Mouse (Mus musculus): Measurements from ENCODE around the gene Atp2a3. TPM values are rescaled to one million over a fixed set of nuclear protein-coding genes. Genes with fewer than 3 reads are reported as not detected.

Atp2a3 gene
- 26.1 TPM for polyA plus RNA-seq (2012; fragmentation: generic; extraction: Trizol)

DNA sequence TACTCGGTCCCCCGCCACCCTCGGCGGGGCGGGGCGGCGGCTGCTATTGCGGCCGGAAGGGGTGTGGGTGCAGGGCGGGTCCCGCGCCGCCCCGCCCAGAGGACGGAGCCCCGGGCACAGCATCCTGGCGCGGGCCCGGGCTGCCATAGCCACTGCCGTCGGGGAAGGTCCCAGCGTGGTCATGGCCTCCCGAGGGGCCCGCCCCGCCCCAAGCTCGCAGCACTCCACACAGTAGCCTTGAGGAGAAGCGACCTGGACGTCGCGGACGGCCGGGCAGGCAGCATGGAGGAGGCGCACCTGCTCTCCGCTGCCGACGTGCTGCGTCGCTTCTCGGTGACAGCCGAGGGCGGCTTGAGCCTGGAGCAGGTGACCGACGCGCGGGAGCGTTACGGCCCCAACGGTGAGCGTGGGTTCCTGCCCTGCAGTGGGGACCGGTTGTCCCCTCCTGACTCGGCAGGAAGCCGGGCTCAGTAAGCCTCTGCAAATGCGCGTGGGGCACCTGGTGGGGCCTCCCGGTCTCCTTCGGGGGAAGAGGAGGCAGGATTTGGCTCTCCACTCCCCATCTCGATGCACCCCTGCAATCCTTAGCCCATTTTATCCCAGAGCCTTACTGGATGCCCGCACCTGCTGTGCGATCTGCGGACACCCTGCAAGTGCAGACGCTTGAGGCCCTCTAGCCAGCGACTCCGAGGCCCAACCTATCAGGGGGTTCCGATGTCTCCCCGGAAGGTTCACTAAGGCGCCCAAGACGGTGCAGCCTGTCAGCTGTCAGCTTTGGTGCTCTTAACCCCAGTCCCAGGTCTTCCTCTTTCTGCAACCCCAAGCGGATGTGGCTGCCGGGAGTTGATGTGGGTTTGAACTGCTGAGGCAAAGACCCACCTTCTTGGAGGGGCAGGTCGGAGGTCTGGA lies at the start of gene Atp2a3:
Atp2a3 (plus strand) TSS at position 98 of the 909 bp plus-strand sequence.
- TF ChIP-seq SRF (IDR thresholded peaks at IDR 0.05; ENCODE audit: control insufficient read depth, insufficient read length, low read depth) (no peak), MYOD1 (IDR thresholded peaks at IDR 0.05; ENCODE audit: control insufficient read depth in 1 of 3, insufficient read length in 2 of 3, low read depth in 2 of 3) (peak in 1 of 3 experiments; percentile 36), USF1 (IDR thresholded peaks at IDR 0.05; ENCODE audit: low read depth) (no peak), MYOG (IDR thresholded peaks at IDR 0.05; ENCODE audit: control insufficient read depth in 1 of 3, insufficient read depth in 1 of 3, insufficient read length in 2 of 3, low read depth in 2 of 3) (no peak)
- Histone ChIP-seq H3K27me3 (ENCODE audit: control insufficient read depth, insufficient read depth, insufficient read length) (peaks cover 31% of the 10 kb centered on the region), H3K4me2 (ENCODE audit: low read depth) (peak within 1 kb of the TSS; percentile 30), H3ac (ENCODE audit: control insufficient read depth, insufficient read length) (no peak within 1 kb of the TSS), H3K4me3 (no peak within 1 kb of the TSS), H3K36me3 (ENCODE audit: control insufficient read depth, insufficient read depth) (no peaks in the 10 kb centered on the region), H3K79me2 (ENCODE audit: control insufficient read depth, insufficient read depth) (no peaks in the 10 kb centered on the region)

DNA sequence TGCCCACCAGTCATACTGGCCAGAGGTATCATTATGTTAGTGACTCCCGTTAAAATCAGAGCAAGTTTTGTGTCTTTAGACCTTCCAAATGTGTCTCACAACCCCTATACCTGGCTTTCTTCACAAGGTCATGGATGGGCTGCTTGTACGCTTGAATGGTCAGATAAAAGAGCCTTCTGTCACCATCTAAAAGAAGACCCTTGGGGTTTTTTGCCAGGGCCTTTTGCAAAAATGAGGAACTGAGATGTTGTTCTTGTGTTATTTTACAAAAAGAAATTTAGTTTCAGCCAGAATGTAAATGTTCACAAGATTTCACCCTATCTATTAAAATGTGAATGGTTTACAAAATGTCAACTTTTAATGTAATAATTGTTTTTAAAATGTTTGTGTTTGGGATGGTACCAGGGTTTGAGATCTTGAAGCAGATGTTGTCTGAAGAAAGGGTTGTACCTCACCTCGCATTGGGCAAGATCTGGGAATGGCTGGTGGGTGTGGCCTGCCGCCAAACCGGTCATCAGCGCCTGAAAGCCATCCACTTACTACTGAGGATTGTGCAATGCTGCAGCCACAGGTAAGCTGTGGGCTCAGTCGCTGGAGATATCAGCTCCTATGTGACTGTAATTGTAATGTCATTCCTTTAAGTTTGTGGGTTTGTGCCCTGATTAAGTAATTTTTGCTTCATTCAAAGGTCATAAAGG lies 43.5 kb upstream of the Atp2a3 start:
- TF ChIP-seq REST (IDR thresholded peaks at IDR 0.05; ENCODE audit: insufficient read depth, insufficient read length), result no peak
- TF ChIP-seq CEBPB (IDR thresholded peaks at IDR 0.05; ENCODE audit: insufficient read depth, poor library complexity, severe bottlenecking), result no peak
- no peak for TF ChIP-seq TCF12 (IDR thresholded peaks at IDR 0.05; ENCODE audit: insufficient read depth, poor library complexity, severe bottlenecking)
- TF ChIP-seq USF1 (IDR thresholded peaks at IDR 0.05; ENCODE audit: low read depth), result no peak
- Histone ChIP-seq H3ac (ENCODE audit: control insufficient read depth, insufficient read length) (no peak overlapping the region), H3K79me2 (ENCODE audit: control insufficient read depth, insufficient read depth) (no peaks in the 10 kb centered on the region), H3K27me3 (ENCODE audit: control insufficient read depth, insufficient read depth, insufficient read length) (no peaks in the 10 kb centered on the region), H3K36me3 (ENCODE audit: control insufficient read depth, insufficient read depth) (peaks cover 31% of the 10 kb centered on the region), H3K4me3 (no peak overlapping the region), H3K4me2 (ENCODE audit: low read depth) (no peak overlapping the region)

DNA sequence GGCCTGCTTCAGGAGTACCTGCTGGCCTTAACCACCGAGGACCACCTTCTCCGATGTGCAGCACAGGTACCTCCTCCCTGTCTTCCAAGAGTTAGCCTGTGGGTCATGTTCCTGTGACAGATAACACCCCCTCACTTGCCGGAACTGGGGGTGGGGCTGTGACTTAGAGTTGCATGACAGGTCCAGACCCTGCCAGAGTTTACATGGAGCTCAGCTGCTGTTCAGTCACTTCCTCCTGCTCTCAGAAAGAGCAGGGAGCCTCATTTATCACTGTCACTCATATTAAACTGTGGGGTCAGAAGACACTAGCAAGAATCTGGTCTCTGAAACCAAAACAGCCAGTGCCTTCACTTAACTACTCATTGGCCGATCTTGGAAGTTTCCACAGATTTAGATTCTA lies 37.9 kb upstream of the Atp2a3 start:
- Histone ChIP-seq H3K36me3 (ENCODE audit: control insufficient read depth, insufficient read depth) (peaks cover 13% of the 10 kb centered on the region), H3ac (ENCODE audit: control insufficient read depth, insufficient read length) (no peak overlapping the region)
- no peak for TF ChIP-seq E2F4 (IDR thresholded peaks at IDR 0.05; ENCODE audit: insufficient read depth)
- TF ChIP-seq SRF (IDR thresholded peaks at IDR 0.05; ENCODE audit: control insufficient read depth, insufficient read length, low read depth), result no peak
- no peak for TF ChIP-seq CEBPB (IDR thresholded peaks at IDR 0.05; ENCODE audit: insufficient read depth, poor library complexity, severe bottlenecking)
- no peak for TF ChIP-seq MAX (IDR thresholded peaks at IDR 0.05; ENCODE audit: low read depth)
- TF ChIP-seq MYOD1 (IDR thresholded peaks at IDR 0.05; ENCODE audit: control insufficient read depth in 1 of 3, insufficient read length in 2 of 3, low read depth in 2 of 3), result no peak
- TF ChIP-seq USF1 (IDR thresholded peaks at IDR 0.05; ENCODE audit: low read depth), result no peak
- no peak for TF ChIP-seq REST (IDR thresholded peaks at IDR 0.05; ENCODE audit: insufficient read depth, insufficient read length)
- no peak for TF ChIP-seq POLR2A (IDR thresholded peaks at IDR 0.05; ENCODE audit: insufficient read length, low read depth)
- no peak for TF ChIP-seq TCF12 (IDR thresholded peaks at IDR 0.05; ENCODE audit: insufficient read depth, poor library complexity, severe bottlenecking)
- TF ChIP-seq POLR2AphosphoS2 (IDR thresholded peaks at IDR 0.05; ENCODE audit: insufficient read length, low read depth), result no peak
- TF ChIP-seq MYOG (IDR thresholded peaks at IDR 0.05; ENCODE audit: control insufficient read depth in 1 of 3, insufficient read depth in 1 of 3, insufficient read length in 2 of 3, low read depth in 2 of 3), result no peak
- no peak for TF ChIP-seq TCF3 (IDR thresholded peaks at IDR 0.05; ENCODE audit: insufficient read length, low read depth)

DNA sequence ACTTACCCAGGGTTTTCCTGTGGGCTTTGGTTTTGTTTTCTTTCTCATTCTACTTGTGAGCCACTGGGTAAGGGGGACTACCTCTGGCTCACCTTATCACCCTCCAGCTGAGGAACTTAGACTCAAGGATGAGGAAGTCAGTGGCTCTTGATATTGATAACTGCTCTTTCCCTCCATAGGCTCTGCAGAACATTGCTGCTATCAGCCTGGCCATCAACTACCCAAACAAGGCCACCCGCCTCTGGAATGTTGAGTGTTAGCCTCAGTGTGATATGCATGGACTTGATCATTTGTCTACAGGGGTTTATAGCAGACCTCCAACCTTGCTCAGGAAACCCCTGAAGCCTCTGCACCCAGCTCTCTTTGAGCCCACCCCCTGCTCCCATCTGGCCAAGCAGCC lies 36.5 kb upstream of the Atp2a3 start:
- TF ChIP-seq TCF12 (IDR thresholded peaks at IDR 0.05; ENCODE audit: insufficient read depth, poor library complexity, severe bottlenecking), result no peak
- no peak for TF ChIP-seq E2F4 (IDR thresholded peaks at IDR 0.05; ENCODE audit: insufficient read depth)
- no peak for TF ChIP-seq SRF (IDR thresholded peaks at IDR 0.05; ENCODE audit: control insufficient read depth, insufficient read length, low read depth)
- TF ChIP-seq MAX (IDR thresholded peaks at IDR 0.05; ENCODE audit: low read depth), result no peak
- no peak for TF ChIP-seq POLR2A (IDR thresholded peaks at IDR 0.05; ENCODE audit: insufficient read length, low read depth)
- no peak for TF ChIP-seq TCF3 (IDR thresholded peaks at IDR 0.05; ENCODE audit: insufficient read length, low read depth)
- TF ChIP-seq MYOD1 (IDR thresholded peaks at IDR 0.05; ENCODE audit: control insufficient read depth in 1 of 3, insufficient read length in 2 of 3, low read depth in 2 of 3), result no peak
- no peak for TF ChIP-seq REST (IDR thresholded peaks at IDR 0.05; ENCODE audit: insufficient read depth, insufficient read length)
- no peak for TF ChIP-seq POLR2AphosphoS2 (IDR thresholded peaks at IDR 0.05; ENCODE audit: insufficient read length, low read depth)
- no peak for TF ChIP-seq CEBPB (IDR thresholded peaks at IDR 0.05; ENCODE audit: insufficient read depth, poor library complexity, severe bottlenecking)
- TF ChIP-seq MYOG (IDR thresholded peaks at IDR 0.05; ENCODE audit: control insufficient read depth in 1 of 3, insufficient read depth in 1 of 3, insufficient read length in 2 of 3, low read depth in 2 of 3), result no peak
- no peak for TF ChIP-seq USF1 (IDR thresholded peaks at IDR 0.05; ENCODE audit: low read depth)
- peaks cover 9% of the 10 kb centered on the region for H3K36me3 ChIP-seq (ENCODE audit: control insufficient read depth, insufficient read depth)
- no peak overlapping the region for H3ac ChIP-seq (ENCODE audit: control insufficient read depth, insufficient read length)
- no peak overlapping the region for H3K4me3 ChIP-seq
- no peak overlapping the region for H3K4me2 ChIP-seq (ENCODE audit: low read depth)
- H3K27me3 ChIP-seq (ENCODE audit: control insufficient read depth, insufficient read depth, insufficient read length), result no peaks in the 10 kb centered on the region
- no peaks in the 10 kb centered on the region for H3K79me2 ChIP-seq (ENCODE audit: control insufficient read depth, insufficient read depth)

More for the DNA sequence above, 37.9 kb upstream of the Atp2a3 start:
- Histone ChIP-seq H3K79me2 (ENCODE audit: control insufficient read depth, insufficient read depth) (no peaks in the 10 kb centered on the region), H3K27me3 (ENCODE audit: control insufficient read depth, insufficient read depth, insufficient read length) (no peaks in the 10 kb centered on the region), H3K4me3 (no peak overlapping the region), H3K4me2 (ENCODE audit: low read depth) (no peak overlapping the region)

Measured in myocyte (in vitro differentiated cells).